ENCODE assay signal across 20 mouse cellular contexts in genomic region chr11:24335256-24335655, GRCm38 (mm10).
DNase-seq lines count a peak whose midpoint lies in the region; ATAC-seq lines count a peak whose summit lies in the region.
"Had no signal": no experiment of that assay in that cellular context is flagged by ENCODE, and none has a peak within 500 bp of the region (broad histone marks: within the 10 kb centered on the region; RNA-seq: fewer than 3 reads in every experiment).

No protein-coding gene starts in this region.

- no peak for ATAC-seq in midbrain, embryonic 11.5 days (ENCODE audit: low FRiP score)
- ATAC-seq in midbrain, embryonic 13.5 days, result no peak
- ATAC-seq in forebrain, embryonic 14.5 days, result no peak
- ATAC-seq: CD4-positive, CD25-positive, alpha-beta regulatory T cell, adult 4 months; forebrain, embryonic 13.5 days; forebrain, embryonic 16.5 days had no signal

- H3K27ac ChIP-seq in midbrain, embryonic 11.5 days (ENCODE audit: low read depth, low read length), result no peak overlapping the region
- H3K27ac ChIP-seq in midbrain, embryonic 13.5 days, result no peak overlapping the region
- no peak overlapping the region for H3K27ac ChIP-seq in forebrain, embryonic 14.5 days (ENCODE audit: low read depth, low read length)
- H3K27ac ChIP-seq: embryonic facial prominence, embryonic 12.5 days; forebrain, embryonic 13.5 days had no signal

- no peaks in the 10 kb centered on the region for H3K27me3 ChIP-seq in midbrain, embryonic 11.5 days (ENCODE audit: control insufficient read depth, insufficient read depth, low read length)
- H3K27me3 ChIP-seq in midbrain, embryonic 13.5 days, result no peaks in the 10 kb centered on the region
- no peaks in the 10 kb centered on the region for H3K27me3 ChIP-seq in forebrain, embryonic 14.5 days (replicated peaks; ENCODE audit: control insufficient read depth, insufficient read depth, low read length)
- H3K27me3 ChIP-seq: embryonic facial prominence, embryonic 12.5 days; forebrain, embryonic 13.5 days had no signal

- no peak overlapping the region for H3K9ac ChIP-seq in midbrain, embryonic 11.5 days (ENCODE audit: low read length)
- no peak overlapping the region for H3K9ac ChIP-seq in midbrain, embryonic 13.5 days (replicated peaks)
- H3K9ac ChIP-seq in forebrain, embryonic 14.5 days (ENCODE audit: low read length), result no peak overlapping the region
- H3K9ac ChIP-seq: embryonic facial prominence, embryonic 12.5 days; forebrain, embryonic 13.5 days had no signal

- H3K4me2 ChIP-seq in midbrain, embryonic 11.5 days, result no peak overlapping the region
- no peak overlapping the region for H3K4me2 ChIP-seq in midbrain, embryonic 13.5 days (replicated peaks)
- H3K4me2 ChIP-seq in forebrain, embryonic 14.5 days (ENCODE audit: low read length), result no peak overlapping the region
- H3K4me2 ChIP-seq: embryonic facial prominence, embryonic 12.5 days; forebrain, embryonic 13.5 days had no signal

- WGBS in midbrain, embryonic 11.5 days, result 92% methylated on average over 4 of the region's 4 CpGs
- 94% methylated on average over 4 of the region's 4 CpGs for WGBS in midbrain, embryonic 13.5 days
- 87% methylated on average over 4 of the region's 4 CpGs for WGBS in forebrain, embryonic 14.5 days

- H3K36me3 ChIP-seq in midbrain, embryonic 11.5 days (ENCODE audit: control insufficient read depth, insufficient read depth, low read length), result no peaks in the 10 kb centered on the region
- no peaks in the 10 kb centered on the region for H3K36me3 ChIP-seq in midbrain, embryonic 13.5 days
- no peaks in the 10 kb centered on the region for H3K36me3 ChIP-seq in forebrain, embryonic 14.5 days (ENCODE audit: control insufficient read depth, insufficient read depth, low read length)
- H3K36me3 ChIP-seq: embryonic facial prominence, embryonic 12.5 days had no signal

- no peaks in the 10 kb centered on the region for H3K9me3 ChIP-seq in midbrain, embryonic 11.5 days (ENCODE audit: control insufficient read depth, low read length)
- no peaks in the 10 kb centered on the region for H3K9me3 ChIP-seq in midbrain, embryonic 13.5 days
- no peaks in the 10 kb centered on the region for H3K9me3 ChIP-seq in forebrain, embryonic 14.5 days (replicated peaks; ENCODE audit: control insufficient read depth, low read length)
- H3K9me3 ChIP-seq: embryonic facial prominence, embryonic 12.5 days; forebrain, embryonic 13.5 days had no signal

- DNase-seq in heart, adult 11 months, result peak; percentile 73
- DNase-seq in heart, postnatal 14 days, result no peak
- DNase-seq in midbrain, embryonic 11.5 days (ENCODE audit: low spot score, missing footprints), result peak; percentile 77
- DNase-seq in forebrain, embryonic 14.5 days (ENCODE audit: low spot score), result no peak
- DNase-seq: adrenal gland, adult 2 months; adrenal gland, postnatal 10 days; adrenal gland, postnatal 25 days; B cell, adult 2 months; cerebellum, adult 11 months; cerebellum, adult 18-20 months; cerebellum, adult 8-10 months; cerebellum, adult 9-11 months; cerebellum, postnatal 14 days; cerebellum, postnatal 36 days; embryo, embryonic 11 days had no signal

- intact Hi-C loops in heart, postnatal 14 days (cut with DNase I), result no loop called here

- H3K4me1 ChIP-seq in midbrain, embryonic 11.5 days (ENCODE audit: control insufficient read depth, insufficient read depth, low read length), result no peaks in the 10 kb centered on the region
- H3K4me1 ChIP-seq in midbrain, embryonic 13.5 days (replicated peaks), result 0 out of 2 replicates have a peak, but pooled peaks cover 4% of the 10 kb centered on the region
- peaks cover 1% of the 10 kb centered on the region; the same call in 1 of the 2 replicates for H3K4me1 ChIP-seq in forebrain, embryonic 14.5 days (ENCODE audit: control insufficient read depth, insufficient read depth, low read length)
- H3K4me1 ChIP-seq: embryonic facial prominence, embryonic 12.5 days had no signal

- H3K4me3 ChIP-seq in midbrain, embryonic 11.5 days (ENCODE audit: low read depth, low read length), result no peak overlapping the region
- H3K4me3 ChIP-seq in midbrain, embryonic 13.5 days (replicated peaks), result no peak overlapping the region
- H3K4me3 ChIP-seq in forebrain, embryonic 14.5 days (ENCODE audit: low read depth, low read length), result no peak overlapping the region
- H3K4me3 ChIP-seq: embryonic facial prominence, embryonic 12.5 days; forebrain, embryonic 13.5 days had no signal

Comparison
In these comparisons a context has a peak if more than half of its experiments do, and no peak if none do; other contexts are left out.
1. DNase-seq: peak in heart, adult 11 months (single experiment) and midbrain, embryonic 11.5 days (single experiment); none in heart, postnatal 14 days (0 of 2) and forebrain, embryonic 14.5 days (single experiment).